Mouse (Mus musculus): ENCODE data around the gene Supt20. TPM values are rescaled to one million over a fixed set of nuclear protein-coding genes. Genes with fewer than 3 reads are reported as not detected.

Gene Supt20
- polyA plus RNA-seq, 1 experiment from 2014 or later, result 105 TPM

GRCm38 (mm10) chr3:54736101-54736927 is 43.7 kb downstream of the Supt20 start:
- H3K4me2 ChIP-seq (replicated peaks), result peak overlapping the region; percentile 55
- H3K4me3 ChIP-seq, result peak overlapping the region; percentile 66
- no peaks in the 10 kb centered on the region for H3K9me3 ChIP-seq
- ATAC-seq (replicated peaks), result no peak
- WGBS, result 53% methylated on average over 18 of the region's 18 CpGs
- H3K9ac ChIP-seq (replicated peaks), result peak overlapping the region; percentile 95
- H3K36me3 ChIP-seq, result peaks cover 32% of the 10 kb centered on the region
- H3K4me1 ChIP-seq, result peaks cover 22% of the 10 kb centered on the region
- H3K27ac ChIP-seq (replicated peaks), result peak overlapping the region; percentile 98
- H3K27me3 ChIP-seq, result no peaks in the 10 kb centered on the region

GRCm38 (mm10) chr3:54737317-54737716 is 44.7 kb downstream of the Supt20 start:
- no peaks in the 10 kb centered on the region for H3K9me3 ChIP-seq
- peaks cover 22% of the 10 kb centered on the region for H3K4me1 ChIP-seq
- no peak overlapping the region for H3K9ac ChIP-seq (replicated peaks)
- no peak overlapping the region for H3K4me2 ChIP-seq (replicated peaks)
- no peak overlapping the region for H3K4me3 ChIP-seq
- H3K36me3 ChIP-seq, result peaks cover 32% of the 10 kb centered on the region
- 97% methylated on average over 8 of the region's 8 CpGs for WGBS
- ATAC-seq (replicated peaks), result no peak
- H3K27me3 ChIP-seq, result no peaks in the 10 kb centered on the region
- no peak overlapping the region for H3K27ac ChIP-seq (replicated peaks)

GRCm38 (mm10) chr3:54741965-54742364 is 49.4 kb downstream of the Supt20 start:
- no peaks in the 10 kb centered on the region for H3K27me3 ChIP-seq
- no peaks in the 10 kb centered on the region for H3K9me3 ChIP-seq
- H3K27ac ChIP-seq (replicated peaks), result no peak overlapping the region
- peaks cover 72% of the 10 kb centered on the region for H3K36me3 ChIP-seq
- WGBS, result 96% methylated on average over 11 of the region's 11 CpGs
- no peak overlapping the region for H3K4me2 ChIP-seq (replicated peaks)
- no peak overlapping the region for H3K4me3 ChIP-seq
- no peaks in the 10 kb centered on the region for H3K4me1 ChIP-seq
- H3K9ac ChIP-seq (replicated peaks), result no peak overlapping the region
- no peak for ATAC-seq (replicated peaks)

GRCm38 (mm10) chr3:54745799-54746198 is 53.2 kb downstream of the Supt20 start:
- ATAC-seq (replicated peaks), result no peak
- no peaks in the 10 kb centered on the region for H3K4me1 ChIP-seq
- H3K27me3 ChIP-seq, result no peaks in the 10 kb centered on the region
- peaks cover 95% of the 10 kb centered on the region for H3K36me3 ChIP-seq
- no peaks in the 10 kb centered on the region for H3K9me3 ChIP-seq
- H3K9ac ChIP-seq (replicated peaks), result no peak overlapping the region
- H3K4me3 ChIP-seq, result no peak overlapping the region
- no peak overlapping the region for H3K4me2 ChIP-seq (replicated peaks)
- H3K27ac ChIP-seq (replicated peaks), result no peak overlapping the region
- 60% methylated on average over 5 of the region's 5 CpGs for WGBS

- ATAC-seq (replicated peaks), result no peak
- no peak overlapping the region for H3K27ac ChIP-seq (replicated peaks)
- peaks cover 28% of the 10 kb centered on the region for H3K36me3 ChIP-seq
- no peak overlapping the region for H3K4me2 ChIP-seq (replicated peaks)
- 0 out of 2 replicates have a peak, but pooled peaks cover 5% of the 10 kb centered on the region for H3K27me3 ChIP-seq
- H3K4me1 ChIP-seq, result peaks cover 17% of the 10 kb centered on the region
- H3K9me3 ChIP-seq, result no peaks in the 10 kb centered on the region
- H3K9ac ChIP-seq (replicated peaks), result no peak overlapping the region
- WGBS, result 74% methylated on average over 4 of the region's 4 CpGs
- H3K4me3 ChIP-seq, result no peak overlapping the region
Observed at GRCm38 (mm10) chr3:54753411-54753810, 60.8 kb downstream of the Supt20 start.

GRCm38 (mm10) chr3:54755145-54756041 is 62.8 kb downstream of the Supt20 start, which contains the start of gene Smad9:
Gene Smad9 (plus strand): TSS chr3:54755582.
- ATAC-seq (replicated peaks), result peak; percentile 77
- peaks cover 10% of the 10 kb centered on the region for H3K36me3 ChIP-seq
- under 1% methylated on average over 58 of the region's 66 CpGs for WGBS
- peak within 1 kb of the TSS; percentile 65 for H3K9ac ChIP-seq (replicated peaks)
- 0 out of 2 replicates have a peak, but pooled peaks cover 5% of the 10 kb centered on the region for H3K27me3 ChIP-seq
- no peak within 1 kb of the TSS for H3K27ac ChIP-seq (replicated peaks)
- H3K4me3 ChIP-seq, result peak within 1 kb of the TSS; percentile 63
- H3K4me1 ChIP-seq, result peaks cover 17% of the 10 kb centered on the region
- no peaks in the 10 kb centered on the region for H3K9me3 ChIP-seq
- H3K4me2 ChIP-seq (replicated peaks), result peak within 1 kb of the TSS; percentile 100

- ATAC-seq (replicated peaks), result peak; percentile 44; the same call in 1 of the 2 replicates
- H3K27ac ChIP-seq (replicated peaks), result no peak overlapping the region
- H3K9ac ChIP-seq (replicated peaks), result peak overlapping the region; percentile 65
- 4% methylated on average over 11 of the region's 11 CpGs for WGBS
- H3K27me3 ChIP-seq, result 0 out of 2 replicates have a peak, but pooled peaks cover 5% of the 10 kb centered on the region
- peaks cover 3% of the 10 kb centered on the region for H3K36me3 ChIP-seq
- peak overlapping the region; percentile 100 for H3K4me2 ChIP-seq (replicated peaks)
- H3K9me3 ChIP-seq, result no peaks in the 10 kb centered on the region
- H3K4me1 ChIP-seq, result peaks cover 17% of the 10 kb centered on the region
- peak overlapping the region; percentile 63 for H3K4me3 ChIP-seq
Observed at GRCm38 (mm10) chr3:54756058-54756457, 63.5 kb downstream of the Supt20 start.

- no peak overlapping the region for H3K9ac ChIP-seq (replicated peaks)
- H3K4me3 ChIP-seq, result no peak overlapping the region
- H3K27me3 ChIP-seq, result 0 out of 2 replicates have a peak, but pooled peaks cover 5% of the 10 kb centered on the region
- 89% methylated on average over 8 of the region's 8 CpGs for WGBS
- H3K36me3 ChIP-seq, result no peaks in the 10 kb centered on the region
- no peaks in the 10 kb centered on the region for H3K9me3 ChIP-seq
- H3K4me2 ChIP-seq (replicated peaks), result no peak overlapping the region
- peaks cover 17% of the 10 kb centered on the region for H3K4me1 ChIP-seq
- no peak for ATAC-seq (replicated peaks)
- no peak overlapping the region for H3K27ac ChIP-seq (replicated peaks)
Observed at GRCm38 (mm10) chr3:54757446-54757845, 64.8 kb downstream of the Supt20 start.

- Histone ChIP-seq H3K27ac (replicated peaks) (no peak overlapping the region), H3K4me2 (replicated peaks) (no peak overlapping the region), H3K4me3 (no peak overlapping the region), H3K9me3 (no peaks in the 10 kb centered on the region), H3K36me3 (no peaks in the 10 kb centered on the region), H3K27me3 (0 out of 2 replicates have a peak, but pooled peaks cover 5% of the 10 kb centered on the region), H3K4me1 (peaks cover 17% of the 10 kb centered on the region), H3K9ac (replicated peaks) (no peak overlapping the region)
- ATAC-seq (replicated peaks), result no peak
- 79% methylated on average over 9 of the region's 9 CpGs for WGBS
Observed at GRCm38 (mm10) chr3:54759211-54759610, 66.6 kb downstream of the Supt20 start.

GRCm38 (mm10) chr3:54760321-54761115 is 67.9 kb downstream of the Supt20 start:
- Histone ChIP-seq H3K4me2 (replicated peaks) (no peak overlapping the region), H3K27ac (replicated peaks) (no peak overlapping the region), H3K27me3 (0 out of 2 replicates have a peak, but pooled peaks cover 5% of the 10 kb centered on the region), H3K4me3 (no peak overlapping the region), H3K36me3 (no peaks in the 10 kb centered on the region), H3K4me1 (peaks cover 10% of the 10 kb centered on the region), H3K9ac (replicated peaks) (no peak overlapping the region), H3K9me3 (no peaks in the 10 kb centered on the region)
- WGBS, result 74% methylated on average over 15 of the region's 15 CpGs
- ATAC-seq (replicated peaks), result no peak

- WGBS, result 79% methylated on average over 1 of the region's 1 CpGs
- H3K27me3 ChIP-seq, result no peaks in the 10 kb centered on the region
- no peak for ATAC-seq (replicated peaks)
Observed at GRCm38 (mm10) chr3:54761258-54761657, 68.7 kb downstream of the Supt20 start.

More at GRCm38 (mm10) chr3:54761258-54761657, 68.7 kb downstream of the Supt20 start:
- Histone ChIP-seq H3K4me1 (peaks cover 3% of the 10 kb centered on the region), H3K4me3 (no peak overlapping the region), H3K36me3 (no peaks in the 10 kb centered on the region), H3K9ac (replicated peaks) (no peak overlapping the region), H3K4me2 (replicated peaks) (no peak overlapping the region), H3K9me3 (no peaks in the 10 kb centered on the region), H3K27ac (replicated peaks) (no peak overlapping the region)

Measured in forebrain, embryonic 15.5 days (tissue).